Mouse (Mus musculus): ENCODE results near the gene Anapc2.
A peak's percentile ranks its signal among the peaks of the same experiment; 100 is the strongest.

Anapc2 gene

DNA sequence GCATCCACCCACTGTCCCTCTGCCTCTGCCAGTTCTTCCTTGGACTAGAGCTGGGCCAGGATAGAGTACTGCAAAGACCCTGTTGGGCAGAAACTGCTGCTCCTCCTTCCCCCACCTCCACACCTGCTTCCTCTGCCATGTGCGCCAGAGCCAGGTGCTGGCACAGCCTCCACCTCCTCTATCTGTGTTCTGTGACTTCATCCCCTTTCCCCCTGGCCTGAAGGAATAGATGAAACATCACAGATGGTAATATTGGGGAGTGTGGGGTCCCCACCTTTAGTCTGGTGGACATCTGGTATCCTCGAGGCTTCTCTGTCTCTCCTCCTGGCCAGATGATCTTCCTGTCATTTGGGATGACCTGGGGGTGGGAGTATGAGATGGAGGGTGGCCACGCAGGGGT, 31.2 kb downstream of the Anapc2 start:
- no peak for DNase-seq (ENCODE audit: low read depth, low spot score)

DNA sequence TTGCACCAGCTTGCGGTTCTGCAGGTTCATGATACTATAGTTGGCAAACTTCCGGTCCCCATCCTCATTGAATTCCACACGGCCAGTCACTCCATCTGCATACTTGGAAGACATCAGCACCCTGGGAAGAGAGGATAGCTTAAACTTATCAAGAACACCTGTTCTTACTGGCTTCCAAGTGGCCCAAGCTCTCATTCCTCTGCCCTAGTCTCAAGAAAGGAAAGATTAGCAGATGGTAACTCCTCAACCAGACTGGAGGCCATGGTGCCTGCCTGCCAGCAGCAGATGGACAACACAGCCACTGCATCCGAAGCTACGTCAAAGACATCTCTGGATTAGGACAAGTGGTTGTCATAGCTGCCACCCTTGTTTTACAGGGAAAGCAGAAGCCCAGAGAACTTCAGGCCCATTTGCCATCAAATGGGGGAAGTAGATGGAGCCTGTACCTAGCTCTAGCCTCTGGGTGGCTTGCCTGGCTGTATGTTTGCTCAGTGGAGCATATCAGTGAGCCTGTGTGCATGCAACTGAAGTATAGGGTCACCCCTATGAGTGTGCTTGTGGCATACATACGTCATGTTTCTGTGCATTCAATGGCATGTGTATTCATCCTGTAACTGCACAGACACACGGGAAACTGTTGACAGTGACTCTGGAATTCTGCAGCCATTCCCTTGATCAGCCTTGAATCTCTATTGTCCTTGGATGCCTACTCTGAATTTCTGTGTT, 31.8 kb downstream of the Anapc2 start:
- no peak for DNase-seq (ENCODE audit: low read depth, low spot score)

DNA sequence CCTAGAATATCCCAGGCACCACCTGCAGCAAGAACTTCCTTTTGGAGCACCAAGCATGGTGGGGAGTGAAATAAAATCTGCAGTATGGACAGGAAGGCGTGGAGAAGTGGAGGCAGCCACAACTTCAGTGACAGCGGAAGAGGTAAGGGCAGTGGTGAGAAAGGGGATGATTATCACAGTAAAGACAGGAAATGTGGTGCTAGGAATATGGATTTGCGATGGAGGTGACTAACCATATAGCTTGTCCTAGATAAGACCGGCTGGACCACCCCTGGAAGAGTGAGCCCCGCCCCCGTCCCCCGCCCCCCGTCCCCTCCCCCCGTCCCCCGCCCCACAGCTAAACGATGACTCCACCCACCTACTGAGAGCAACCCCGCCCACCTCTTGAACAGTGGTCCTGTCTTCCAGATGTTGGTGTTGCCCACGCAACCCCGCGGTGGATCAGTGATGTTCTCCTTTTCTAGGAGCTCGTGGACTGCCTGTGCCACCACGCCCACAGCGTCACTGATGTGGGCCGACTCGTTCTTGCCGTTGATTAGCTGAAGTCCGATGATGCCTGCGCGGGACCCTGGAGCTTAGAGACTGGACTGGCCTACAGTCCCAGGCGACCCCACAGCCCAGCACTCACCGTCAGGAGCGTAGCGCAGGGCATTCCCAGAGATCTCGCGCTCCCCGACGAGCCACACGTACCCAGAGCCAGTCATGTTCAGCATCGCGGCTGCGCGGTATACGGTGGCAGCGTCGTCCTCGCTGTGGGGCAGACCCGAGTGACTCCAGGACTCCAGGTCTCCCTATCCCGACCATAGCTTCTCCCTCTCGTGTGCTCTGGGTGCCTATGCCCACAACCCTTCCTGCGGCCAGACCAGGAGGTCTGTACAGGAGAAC, 32.6 kb downstream of the Anapc2 start:
- DNase-seq (ENCODE audit: low read depth, low spot score), result no peak

DNA sequence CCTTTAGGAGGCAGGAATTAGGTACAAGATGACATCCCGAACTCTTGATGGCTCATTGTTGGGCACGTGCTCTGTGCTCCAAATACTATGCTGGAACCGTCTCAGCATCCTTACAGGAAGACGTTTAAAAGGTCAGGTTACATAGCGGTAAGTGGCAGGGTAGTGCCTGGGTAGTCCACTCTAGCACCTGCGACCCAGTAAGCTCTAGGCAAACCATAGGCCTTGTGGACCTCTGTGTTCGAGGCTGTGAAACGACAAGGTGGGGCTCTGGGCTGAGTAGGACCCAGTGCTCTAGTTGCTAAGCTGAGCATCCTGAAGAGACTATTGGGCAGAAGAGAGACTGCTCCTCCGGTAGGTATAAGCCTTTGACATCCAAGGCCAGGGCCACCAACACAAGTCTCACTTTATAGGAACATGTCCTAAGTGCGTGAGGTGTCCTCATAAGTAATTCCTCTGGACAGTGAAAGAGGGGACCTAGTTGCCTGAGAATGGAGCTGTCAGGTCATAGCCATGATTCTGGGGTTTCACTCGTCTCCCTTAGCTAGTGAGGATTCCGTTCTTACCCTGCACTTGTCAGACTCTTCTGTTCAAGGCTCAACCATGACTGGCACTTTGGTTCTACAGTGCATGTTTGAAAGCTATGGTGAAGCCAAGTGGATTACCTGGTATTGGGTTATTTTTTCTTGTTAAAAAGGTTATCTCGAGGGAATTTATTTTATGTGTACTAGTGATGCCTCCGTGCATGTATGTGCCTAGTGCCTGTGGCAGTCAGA, 33.5 kb downstream of the Anapc2 start:
- no peak for DNase-seq (ENCODE audit: low read depth, low spot score)

DNA sequence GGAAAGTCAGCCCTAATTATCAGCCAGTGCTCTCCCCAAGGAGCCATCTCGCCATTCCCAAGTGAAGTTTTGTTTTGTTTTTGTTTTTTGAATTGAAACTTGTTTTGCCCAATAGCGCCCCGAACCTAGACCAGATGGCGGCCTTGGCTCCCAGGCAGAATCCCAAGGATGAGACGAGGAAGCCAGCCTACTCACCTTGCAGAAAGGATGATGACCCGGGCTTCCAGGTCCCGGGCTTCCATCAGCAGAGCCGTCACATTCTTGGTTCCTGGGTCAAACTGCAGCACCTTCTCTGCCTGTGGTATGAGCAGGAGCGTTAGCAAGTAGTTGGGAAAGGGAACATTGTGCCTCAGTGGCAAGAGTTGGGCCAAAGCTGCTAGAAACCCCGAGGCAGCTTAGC, 37.9 kb downstream of the Anapc2 start:
- no peak for DNase-seq (ENCODE audit: low read depth, low spot score)

DNA sequence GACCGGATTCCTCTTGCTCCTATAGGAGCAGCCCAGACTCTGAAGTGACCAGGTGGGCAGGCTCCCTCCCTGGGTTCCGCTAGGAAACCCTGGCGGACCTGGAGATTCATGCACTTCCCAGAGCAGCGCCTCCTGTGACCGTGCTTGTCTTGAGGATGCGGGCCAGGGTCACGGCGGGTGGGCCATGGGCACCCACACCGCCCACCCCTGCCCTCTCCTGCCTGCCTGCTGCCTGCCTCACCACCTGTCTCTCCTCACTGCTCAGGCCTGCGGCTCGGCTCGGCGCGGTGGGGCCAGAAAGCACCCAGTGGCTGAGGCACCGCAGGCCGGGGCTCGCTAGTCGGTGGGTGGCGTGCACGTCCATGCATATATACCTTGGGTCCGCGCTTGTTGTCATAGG, 38.7 kb downstream of the Anapc2 start:
- DNase-seq (ENCODE audit: low read depth, low spot score), result no peak

DNA sequence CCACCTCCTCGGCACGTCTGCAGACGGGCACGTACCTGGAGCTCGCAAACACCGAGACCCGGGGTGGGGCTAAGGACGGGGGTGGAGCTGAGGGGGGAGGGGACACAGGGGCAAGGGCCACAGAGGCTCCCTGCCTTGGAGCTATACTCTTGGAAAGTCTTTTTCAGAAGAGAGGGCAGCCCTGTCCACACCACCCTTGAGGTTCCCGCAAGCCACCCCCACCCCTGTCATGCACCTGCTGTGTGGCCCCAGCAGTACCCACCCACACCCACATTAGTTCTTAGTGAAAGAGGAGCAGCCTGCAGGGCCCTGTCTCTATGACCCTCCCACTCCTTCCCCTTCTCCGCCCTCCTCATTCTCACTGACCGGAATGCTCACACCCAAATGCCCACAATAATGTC, 39.2 kb downstream of the Anapc2 start:
- no peak for DNase-seq (ENCODE audit: low read depth, low spot score)

DNA sequence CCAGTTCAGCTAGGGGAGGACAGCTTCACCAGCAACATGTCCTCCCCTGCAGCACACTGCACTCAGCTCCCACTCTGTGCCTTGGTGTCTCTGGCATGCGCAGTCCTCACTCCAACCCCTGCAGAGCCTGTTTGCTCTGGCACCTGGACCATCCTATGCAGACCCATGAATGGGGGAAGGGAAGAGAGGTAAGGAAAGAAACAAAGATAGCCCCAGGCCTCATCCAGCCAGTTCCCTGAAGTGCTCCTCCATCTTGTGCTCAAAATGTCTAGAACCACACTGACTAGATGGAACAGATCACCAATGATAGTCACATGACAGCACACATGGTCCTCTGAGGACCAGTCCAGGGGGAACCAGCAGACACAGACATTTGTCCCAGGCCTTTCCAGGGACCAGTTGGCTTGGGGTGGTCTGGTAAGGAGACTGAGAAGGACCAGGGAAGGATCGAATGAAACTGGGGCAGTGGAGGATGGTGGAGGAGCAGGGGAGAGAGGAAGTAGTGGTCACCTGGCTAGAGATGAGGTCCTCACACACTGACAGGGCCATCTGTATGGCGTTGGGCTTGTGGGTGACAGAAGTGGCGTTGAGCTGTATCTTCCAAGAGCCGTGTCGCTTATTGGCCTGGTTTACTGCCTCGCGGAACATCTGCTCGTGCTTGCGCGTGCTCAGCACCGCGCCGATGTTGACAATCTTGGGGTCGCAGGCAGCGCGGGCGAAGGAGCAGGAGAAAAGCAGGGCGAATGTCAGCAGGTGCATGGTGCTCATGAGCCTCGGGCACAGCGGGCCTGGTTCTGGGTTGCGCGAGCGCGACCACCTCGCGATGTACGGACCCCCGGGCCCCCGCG, 46.1 kb downstream of the Anapc2 start:
- no peak for DNase-seq (ENCODE audit: low read depth, low spot score)

DNA sequence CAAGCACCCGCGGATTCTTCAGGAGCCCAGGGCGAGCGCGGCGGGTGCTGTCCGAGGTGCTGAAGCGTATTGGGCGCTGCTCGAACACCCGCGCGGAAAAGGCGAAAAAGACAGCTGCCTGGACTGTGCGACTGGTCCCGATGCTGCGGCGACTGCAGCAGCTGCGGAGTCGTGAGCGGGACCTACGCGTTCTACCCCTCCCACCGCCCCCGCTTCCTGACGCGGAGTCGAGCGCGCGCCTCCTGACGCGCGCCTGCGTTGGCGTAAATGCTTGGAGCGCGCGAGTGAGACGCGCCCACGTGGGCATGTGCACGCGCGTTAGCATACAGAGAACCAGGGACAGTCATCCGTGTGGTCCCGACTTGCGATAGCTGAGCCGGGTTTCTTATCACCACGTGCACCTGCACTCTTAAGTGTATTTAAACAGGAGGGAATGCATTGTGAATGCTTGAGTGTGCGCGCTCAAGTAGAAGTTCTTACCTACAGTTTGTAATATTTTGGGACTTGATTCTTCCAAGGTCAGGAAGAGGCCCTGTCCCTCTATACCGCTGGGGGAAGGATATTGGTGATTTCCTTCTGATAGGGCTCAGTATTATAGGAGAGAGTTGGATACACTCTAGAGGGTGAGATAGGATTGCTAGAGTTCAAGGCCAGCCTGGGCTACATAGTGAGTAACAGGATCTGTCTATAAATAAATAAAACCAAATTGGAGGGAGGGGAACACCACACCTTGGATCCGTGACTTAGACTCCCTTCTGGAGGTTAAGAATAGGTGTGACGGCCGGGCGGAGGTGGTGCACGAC, 46.9 kb downstream of the Anapc2 start, which contains the start of gene Grin1:
Gene Grin1 (minus strand): TSS at position 217 of the 803 bp plus-strand sequence.
- no peak for DNase-seq (ENCODE audit: low read depth, low spot score)

DNA sequence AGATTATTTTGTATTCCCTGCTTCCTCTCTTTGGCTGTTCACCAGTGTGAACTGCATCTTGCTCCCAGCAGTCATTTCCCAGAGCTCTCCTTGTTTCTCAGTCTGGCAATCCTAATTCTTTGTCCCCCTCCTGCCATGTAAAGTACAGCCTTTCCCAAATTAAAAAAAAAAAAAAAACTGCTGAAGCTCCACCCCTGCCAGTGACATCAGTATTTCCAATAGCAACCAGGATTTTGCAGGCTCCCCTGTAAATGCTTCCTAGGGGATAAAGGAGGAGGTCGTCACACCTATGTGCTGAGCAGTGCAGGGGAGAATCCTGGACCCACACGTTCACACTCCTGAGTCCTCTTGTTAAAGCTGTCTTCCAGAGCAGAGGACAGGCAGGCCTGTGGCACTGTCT, 47.8 kb downstream of the Anapc2 start:
- no peak for DNase-seq (ENCODE audit: low read depth, low spot score)

DNA sequence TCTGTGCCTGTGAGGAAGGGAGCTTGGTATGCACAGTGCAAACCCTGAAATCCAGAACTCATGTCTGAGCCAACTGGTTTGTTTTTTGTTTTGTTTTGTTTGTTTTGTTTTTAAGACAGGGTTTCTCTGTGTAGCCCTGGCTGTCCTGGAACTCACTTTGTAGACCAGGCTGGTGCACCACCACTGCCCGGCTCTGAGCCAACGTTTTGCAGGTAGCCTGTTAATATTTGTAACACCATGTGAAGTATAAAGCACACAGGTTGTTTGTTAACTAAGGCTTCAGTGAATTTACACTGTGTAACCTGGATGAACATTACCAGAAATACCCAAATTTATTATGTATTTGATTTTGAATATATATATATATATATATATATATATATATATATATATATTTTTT, 53.8 kb downstream of the Anapc2 start:
- DNase-seq (ENCODE audit: low read depth, low spot score), result no peak

DNA sequence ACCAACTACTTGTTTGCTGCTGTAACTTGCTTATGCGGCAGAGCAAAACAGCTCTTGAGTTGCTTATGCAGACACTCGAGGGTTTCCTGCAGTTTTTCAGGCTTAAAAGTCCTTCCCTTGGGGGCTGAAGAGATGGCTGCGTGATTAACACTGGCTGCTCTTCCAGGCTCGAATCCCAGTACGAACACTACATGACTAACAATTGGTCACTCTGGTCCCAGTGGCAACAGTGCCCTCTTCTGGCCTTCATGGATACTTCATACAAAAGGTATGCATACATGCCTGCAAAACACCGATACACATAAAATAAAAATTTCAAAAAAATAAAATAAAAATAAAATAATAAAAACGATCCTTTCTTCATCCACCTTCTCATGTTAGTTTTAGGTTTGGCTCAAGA, 56.2 kb downstream of the Anapc2 start:
- peak; percentile 59 for DNase-seq (ENCODE audit: low read depth, low spot score)

DNA sequence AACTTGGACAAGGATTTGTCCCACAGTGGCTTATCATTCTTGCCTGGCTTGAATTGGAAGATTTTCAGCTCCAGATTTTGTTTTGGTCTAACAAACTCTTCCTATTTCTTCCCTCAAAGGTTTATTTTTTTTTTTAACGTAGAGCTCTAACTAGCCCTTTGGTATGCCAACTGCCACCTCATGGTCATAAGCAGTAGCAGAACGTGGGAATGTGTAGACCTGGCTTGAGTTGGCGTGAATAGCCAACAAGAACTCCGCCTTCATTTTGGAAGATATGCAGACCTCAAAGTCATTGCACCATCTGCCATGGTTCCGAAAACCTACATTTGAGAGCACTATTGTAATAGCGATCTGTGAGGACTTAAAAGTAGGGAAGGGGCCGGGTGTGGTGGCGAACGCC, 59.2 kb downstream of the Anapc2 start:
- peak; percentile 35 for DNase-seq (ENCODE audit: low read depth, low spot score)

DNA sequence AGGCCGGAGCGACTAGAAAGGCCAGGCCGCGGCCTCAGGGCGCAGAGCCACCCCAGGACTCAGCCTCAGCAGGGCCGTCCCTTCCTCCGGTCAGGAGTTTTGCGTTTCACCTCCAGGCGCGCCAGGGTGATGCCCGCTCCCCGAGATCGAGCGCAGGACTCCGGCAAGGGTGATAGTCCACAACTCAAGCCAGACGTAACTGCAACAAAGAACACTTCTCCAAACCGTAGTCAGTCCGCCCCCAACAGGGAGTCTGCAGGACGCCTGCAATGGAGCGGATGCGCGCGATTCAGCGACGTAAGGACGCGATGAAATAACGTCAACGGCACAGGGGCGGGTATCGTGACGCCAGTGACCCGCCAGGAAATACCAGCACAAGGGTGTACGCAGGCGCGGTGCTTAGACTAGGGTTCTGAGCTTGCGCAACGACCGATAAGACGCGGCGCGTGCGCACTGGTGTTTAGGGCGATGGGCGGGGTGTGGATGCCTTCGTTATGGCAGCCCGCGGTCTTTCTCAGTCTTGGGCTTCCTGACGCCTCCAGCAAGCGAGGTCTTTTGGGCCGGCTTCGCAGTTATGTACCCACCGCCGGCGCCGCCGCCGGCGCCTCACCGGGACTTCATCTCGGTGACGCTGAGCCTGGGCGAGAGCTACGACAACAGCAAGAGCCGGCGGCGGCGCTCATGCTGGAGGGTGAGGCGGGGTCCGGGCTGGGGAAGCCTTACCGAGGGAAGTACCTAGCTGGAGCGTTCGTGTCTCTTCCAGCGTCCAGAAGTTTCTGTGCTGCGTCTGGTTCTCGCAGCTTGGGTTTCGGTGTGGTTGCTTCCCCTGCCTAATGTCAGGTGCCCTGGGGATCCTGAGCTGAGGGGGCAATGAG, 60.2 kb downstream of the Anapc2 start, which contains the start of gene Man1b1:
Gene Man1b1 (plus strand): TSS at position 53 of the 875 bp plus-strand sequence.
- peak; percentile 99 for DNase-seq (ENCODE audit: low read depth, low spot score)

DNA sequence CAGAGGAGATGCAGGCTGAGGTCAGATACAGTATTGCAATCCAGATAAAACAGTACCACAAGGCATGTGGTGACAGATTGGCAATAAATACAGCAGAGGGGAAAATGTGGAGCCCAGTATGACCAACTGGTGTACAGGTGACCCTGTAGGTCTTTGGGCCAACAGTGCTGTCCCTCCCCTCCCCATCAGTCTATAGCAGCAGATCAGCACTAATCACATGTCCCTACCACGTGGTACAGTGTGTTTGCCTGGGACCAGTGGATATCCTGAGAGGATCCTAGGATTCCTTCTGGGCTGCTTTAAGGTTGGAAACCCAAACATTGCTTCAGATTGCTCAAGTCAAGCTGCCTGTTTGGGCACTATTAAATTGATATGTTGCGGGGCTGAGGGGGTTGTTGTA, 61.3 kb downstream of the Anapc2 start:
- DNase-seq (ENCODE audit: low read depth, low spot score), result no peak
